Mouse (Mus musculus): ENCODE data around the gene Pnpla8.

GRCm38 (mm10) chr12:44248309-44248977 is 27.3 kb downstream of the Pnpla8 start:
- no peak for TF ChIP-seq CTCF (conservative IDR thresholded peaks at IDR 0.05; ENCODE audit: low read length)
- no peak for TF ChIP-seq POU5F1 (IDR thresholded peaks at IDR 0.05; ENCODE audit: borderline replicate concordance, low read length)

All from E14TG2a.4 (cell line).